Mouse (Mus musculus) erythroblast, adult 5-6 weeks (primary cell): Measurements from ENCODE around the gene Tmem256. TPM values are rescaled to one million over a fixed set of nuclear protein-coding genes. Genes with fewer than 3 reads are reported as not detected.
"Not testable (repeated sequence)": the region's sequence is repeated elsewhere in the genome, so short reads cannot be mapped to it uniquely, and the experiment has no call there.

ENCODE experiments used
- ATAC-seq: replicated peaks from 2 replicates; pipeline ENCODE4 v1.8.0; 2016; ENCODE audit warnings: moderate number of reproducible peaks, mild to moderate bottlenecking, moderate TSS enrichment, inconsistent platforms; ENCODE audit not compliant: poor library complexity, low FRiP score, severe bottlenecking
- total RNA-seq, 2 experiments: library from RNA; stranded (forward) in 1 of 2; stranded (reverse) in 1 of 2; fragments of 150-400 nt in 1 of 2; fragments of 200-764, 138-1000 nt in 1 of 2; gene quantifications; 2 replicates each; pipeline versions ENCODE4 v1.2.3 to v1.2.4; 2015 to 2017; ENCODE audit warnings: low replicate concordance in 2 of 2

Tmem256 gene
- total RNA-seq, 2 experiments from 2014 or later = 57.1 to 218 TPM

DNA sequence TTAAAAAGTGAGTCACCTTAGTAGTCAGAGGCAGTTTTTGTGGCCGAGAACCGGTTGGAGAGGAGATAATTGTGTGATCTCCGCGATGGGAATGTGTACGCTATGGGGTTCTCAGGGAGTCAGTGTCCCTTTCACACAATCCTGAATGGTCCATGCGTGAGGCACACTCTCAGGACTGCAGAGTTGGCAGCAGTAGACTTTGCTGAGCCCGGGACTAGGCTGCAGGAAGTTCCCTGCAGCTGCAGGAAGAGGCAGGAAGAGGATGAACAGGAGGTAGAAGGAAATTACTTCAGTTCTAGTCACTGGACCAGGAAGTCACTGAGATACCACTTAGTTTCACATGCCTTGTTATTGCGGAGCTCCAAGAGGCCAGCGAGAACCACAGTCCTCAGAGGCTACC is 10.8 kb downstream of the Tmem256 start:
- ATAC-seq = no peak

DNA sequence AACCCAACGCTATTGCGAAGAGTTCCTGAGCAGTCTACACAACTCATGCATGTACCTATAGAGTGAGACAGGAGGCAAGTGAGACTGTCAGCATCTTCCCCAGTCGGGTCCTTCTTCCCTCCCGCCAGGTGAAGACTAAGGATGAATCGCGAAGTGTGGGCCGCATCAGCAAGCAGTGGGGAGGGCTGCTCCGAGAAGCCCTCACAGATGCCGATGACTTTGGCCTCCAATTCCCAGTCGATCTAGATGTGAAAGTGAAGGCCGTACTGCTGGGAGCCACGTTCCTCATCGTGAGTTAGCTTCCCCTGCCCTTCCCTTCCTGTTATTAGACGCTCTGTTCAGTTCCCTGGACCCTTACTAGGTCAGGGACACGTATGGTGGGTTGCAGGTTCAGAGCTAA is 11.6 kb downstream of the Tmem256 start:
- ATAC-seq = no peak

DNA sequence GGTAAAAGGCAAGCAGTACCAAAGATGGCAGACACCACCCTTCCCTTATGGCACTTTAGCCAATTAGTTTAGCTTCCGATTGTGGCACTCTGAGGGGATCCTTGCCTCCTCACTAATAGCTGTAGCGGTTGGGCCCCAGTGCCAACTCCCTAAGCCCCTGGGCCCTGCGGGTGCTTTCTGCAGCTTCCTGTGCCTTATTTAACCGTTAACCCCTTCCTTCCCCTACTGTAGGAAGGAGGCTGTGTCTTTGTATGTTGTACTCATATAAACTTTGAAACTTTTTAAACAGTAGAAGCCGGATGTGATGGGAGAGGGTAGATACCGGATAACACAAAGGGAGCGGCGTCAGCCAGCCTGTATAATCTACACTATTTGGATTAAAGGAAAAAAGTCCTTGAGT is 12.4 kb downstream of the Tmem256 start:
- no peak for ATAC-seq

DNA sequence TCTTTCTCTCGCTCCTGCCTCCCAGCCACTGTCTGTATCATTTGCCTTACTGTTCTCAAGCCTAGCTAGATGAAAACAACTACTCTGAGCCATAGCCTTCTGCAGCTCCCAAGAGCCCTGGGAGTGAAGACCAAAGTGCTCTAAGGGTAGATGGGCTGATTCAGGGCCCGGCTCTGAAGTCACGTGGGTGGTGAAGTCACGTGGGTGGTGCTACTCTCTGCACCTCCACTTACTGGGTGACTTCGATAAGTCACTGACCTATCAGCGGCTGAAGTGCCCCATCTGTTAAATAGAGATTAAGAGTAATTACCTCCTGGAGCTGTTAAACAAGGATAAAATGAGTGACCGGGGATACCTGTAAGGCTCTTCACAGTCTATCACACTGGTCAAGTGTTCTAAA is 15.7 kb downstream of the Tmem256 start:
- peak; percentile 83 for ATAC-seq

DNA sequence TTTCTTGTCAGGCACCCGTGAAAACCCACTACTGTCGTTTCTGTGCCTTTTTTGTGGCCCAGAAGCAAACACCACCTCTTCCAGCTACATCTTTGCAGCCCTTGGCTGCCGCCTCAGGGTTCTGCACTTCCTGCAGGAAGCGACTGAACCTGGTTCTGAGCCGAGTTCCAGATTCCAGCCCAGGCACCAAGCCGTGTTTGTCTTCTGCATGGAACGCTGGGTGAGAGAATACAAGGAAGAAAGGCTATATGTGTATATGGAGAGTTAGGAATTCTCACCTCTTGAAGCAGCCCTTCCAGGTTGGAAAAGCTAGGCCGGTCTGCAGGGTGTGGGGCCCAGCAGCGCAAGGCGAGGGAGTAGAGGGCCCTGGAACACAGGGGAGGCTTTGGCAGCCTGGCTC is 16.4 kb downstream of the Tmem256 start:
- 0 out of 2 replicates have a peak, but pooled peaks have one; percentile 9 for ATAC-seq

DNA sequence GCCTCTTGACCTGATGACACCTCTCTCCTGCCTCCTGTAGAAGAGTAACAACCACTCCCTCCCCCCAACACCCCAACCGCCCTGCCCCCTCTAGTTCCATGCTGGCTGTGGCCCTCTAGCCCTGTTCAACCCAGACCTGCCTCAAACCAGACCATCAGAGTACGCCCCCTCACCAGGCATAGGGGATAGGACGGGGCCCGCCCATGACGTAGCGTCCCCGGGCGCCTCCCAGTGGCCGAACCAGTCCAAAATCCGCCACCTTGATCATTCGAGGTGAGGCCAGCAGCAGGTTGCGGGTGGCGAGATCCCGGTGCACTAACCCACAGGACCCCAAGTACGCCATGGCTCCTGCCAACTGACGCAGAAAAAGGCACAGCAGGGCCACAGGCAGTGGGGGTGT is 17.0 kb downstream of the Tmem256 start:
- peak; percentile 60 for ATAC-seq

DNA sequence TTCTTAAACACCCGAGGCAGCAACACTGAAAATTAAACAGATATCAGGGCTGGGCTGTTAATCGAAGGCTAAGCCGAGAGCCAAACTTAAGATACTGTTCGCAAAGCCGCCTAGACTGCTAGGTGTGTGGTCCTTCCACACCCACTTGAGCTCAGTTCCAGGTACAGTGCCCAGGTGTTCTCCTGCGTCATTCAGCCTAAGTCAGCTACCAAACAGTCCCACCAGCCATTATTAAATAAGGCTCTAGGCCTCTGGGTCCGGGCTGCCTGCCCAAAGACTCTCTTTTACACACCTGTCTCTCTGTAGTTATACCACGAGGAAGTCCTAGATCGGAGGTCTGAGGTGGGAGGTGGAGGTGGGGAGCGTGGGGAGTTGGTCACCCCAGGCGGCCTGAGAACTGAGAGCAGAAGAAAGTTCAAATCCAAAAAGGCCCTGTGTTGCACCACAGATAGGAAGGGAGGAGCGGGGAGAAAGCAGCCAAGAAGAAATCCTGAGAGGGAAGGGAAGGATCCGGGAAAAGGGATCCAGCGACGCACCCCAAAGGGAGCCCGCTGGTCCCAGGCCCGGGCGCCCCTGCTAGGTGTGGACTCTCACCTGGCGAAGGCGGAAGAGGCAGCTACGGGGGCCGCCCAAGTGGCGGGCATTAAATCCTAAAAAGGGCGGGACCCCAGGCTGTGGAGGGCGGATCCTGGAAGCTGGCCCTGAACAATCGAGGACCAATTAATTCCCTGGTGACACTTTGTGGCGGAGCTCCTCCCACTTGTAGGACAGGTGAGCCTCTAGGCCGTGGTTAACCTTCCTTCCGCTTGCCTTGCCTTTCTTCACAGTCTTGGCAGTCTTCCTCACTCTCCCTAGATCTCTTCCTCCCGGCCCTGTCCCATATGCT is 20.0 kb downstream of the Tmem256 start, which contains the start of gene Tnk1:
Gene Tnk1 (minus strand): TSS at position 618 of the 886 bp plus-strand sequence.
- no peak for ATAC-seq

DNA sequence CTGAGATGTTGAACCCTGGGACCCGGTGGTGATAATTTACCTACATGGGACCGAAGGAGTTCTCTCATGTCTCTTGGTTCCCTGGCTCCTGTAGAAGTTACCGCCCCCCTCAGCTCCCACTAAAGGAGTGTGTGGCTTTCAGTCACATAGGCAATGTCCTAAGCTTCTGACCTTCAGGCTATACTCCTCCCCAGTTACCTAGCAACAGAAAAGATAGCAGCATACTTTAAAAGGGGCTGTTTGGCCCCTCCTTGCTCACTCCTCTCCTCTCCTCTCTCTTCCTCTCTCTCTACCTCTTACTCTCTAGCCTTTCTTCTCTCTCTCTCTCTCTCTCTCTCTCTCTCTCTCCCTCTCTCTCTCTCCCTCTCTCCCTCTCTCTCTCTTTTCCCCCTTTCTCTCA is 25.4 kb downstream of the Tmem256 start:
- not testable (repeated sequence) for ATAC-seq

DNA sequence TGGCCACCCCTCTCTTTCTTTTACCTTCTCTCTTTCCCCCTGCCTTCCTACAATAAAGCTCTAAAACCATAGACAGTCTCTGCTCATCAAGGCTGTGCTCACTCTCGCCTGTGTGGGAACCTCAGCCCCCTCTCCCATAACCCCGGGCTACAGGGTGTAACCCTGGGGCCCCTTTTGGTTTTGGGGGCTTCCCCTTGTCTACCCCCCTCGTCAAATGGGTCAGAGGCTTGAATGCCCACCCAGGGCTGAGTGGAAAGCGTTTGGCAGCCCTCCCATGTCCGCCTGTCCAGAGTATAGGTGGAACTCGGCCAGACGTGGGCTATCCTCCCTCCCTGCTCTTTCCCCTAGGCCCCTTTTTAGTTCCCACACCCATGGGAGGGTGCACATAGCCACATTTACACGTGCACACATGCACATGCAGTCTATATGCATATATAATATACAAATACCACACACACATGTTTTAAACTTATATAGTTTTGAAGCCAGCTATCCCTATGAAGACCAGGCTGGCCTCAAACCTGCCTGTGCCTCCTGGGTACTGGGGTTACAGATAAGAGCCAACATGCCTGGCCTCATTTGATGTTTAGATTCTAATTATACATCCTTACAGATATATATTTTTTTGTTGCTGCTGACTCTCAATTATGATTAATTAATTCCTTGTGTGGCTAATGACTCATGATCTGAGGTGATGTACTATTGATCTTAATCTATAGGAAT is 26.0 kb downstream of the Tmem256 start:
- ATAC-seq = peak; percentile 54; the same call in 1 of the 2 replicates

DNA sequence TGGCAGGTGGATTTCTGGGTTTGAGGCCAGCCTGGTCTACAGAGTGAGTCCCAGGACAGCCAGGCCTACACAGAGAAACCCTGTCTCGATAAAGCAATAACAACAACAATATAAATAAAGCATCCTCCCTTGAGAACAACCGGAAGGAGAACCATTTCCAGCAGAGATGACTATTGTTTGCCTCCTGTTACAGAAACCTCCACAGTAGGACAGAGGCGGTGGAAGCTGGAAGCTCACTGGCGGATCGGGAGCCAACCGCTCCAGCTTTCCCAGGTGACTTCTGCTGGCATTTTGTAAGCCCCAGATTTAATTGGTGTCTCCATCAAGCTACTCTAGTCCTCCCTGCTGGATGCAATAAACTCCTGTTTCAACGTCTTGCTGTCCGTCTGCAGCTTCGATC is 27.2 kb downstream of the Tmem256 start:
- ATAC-seq = no peak

DNA sequence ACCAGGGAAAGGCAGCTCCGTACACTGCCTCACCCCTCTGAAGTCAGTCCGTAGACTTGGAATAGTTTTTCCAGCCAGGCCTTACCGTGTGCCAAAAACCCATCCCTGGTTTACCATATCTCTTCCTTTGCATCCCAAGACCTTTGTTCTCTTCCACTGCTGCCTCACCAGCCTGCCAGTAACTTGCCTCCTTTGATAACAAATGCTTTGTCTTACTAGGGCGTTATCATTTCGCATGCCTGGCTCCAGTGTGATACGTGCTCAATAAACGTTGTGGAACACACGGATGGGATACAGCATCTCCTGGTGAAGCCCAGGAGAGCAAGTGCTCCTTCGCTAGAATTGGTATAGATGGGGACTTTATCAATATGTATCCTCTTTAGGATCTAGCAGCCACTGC is 29.0 kb downstream of the Tmem256 start:
- no peak for ATAC-seq

DNA sequence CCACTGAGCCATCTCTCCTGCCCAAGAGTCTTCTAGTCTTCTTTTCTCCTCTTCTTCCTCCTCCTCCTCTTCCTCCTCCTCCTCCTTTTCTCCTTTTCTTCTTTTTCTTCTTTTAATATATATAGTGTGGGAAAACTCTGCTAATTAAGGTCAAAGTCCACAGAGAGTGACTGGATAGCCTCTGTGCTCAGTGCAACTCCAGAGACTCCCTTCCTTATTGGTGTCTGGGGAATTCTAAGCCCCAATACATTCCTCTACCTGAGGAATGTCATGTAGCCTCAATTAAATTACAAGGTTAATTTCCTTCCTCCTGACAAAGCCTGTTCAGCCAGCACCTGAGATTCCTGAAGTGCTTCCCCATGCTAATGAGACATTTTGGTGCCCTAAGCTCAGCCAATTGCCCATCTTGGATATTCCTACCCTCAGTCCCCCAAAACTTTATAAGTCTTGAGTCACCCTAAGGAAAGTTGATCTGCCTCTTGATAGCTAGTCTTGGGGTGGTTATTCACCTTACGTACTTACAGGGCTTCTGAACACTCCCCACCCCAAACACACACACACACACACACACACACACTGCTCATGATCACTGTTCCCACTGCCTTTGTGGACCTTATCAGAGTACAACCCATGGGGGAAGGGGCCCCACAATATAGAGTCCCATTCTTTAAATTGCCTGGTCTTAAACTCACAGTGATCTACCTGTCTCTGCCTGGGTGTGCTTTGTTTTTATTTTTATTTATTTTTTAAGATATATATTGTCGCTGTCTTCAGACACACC is 32.2 kb downstream of the Tmem256 start:
- ATAC-seq = no peak

DNA sequence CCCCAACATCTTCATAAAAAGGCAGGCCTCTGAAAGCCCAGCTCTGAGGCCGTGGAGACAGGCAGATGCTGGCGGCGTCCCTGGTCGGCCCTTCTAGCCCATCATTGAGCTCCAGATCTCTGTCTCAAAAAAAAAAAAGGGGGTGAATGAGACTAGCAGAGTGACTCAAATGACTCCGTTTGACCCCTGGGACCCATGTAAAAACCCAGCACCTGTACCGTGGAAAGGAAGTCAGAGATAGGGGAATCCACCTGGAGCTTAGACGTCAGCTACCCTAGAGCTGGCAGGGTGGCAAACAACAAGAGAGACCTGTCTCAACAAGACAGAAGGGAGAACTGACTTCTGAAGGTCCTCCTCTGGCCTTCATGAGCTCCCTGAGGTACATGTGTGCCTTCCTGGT is 33.5 kb downstream of the Tmem256 start:
- no peak for ATAC-seq

DNA sequence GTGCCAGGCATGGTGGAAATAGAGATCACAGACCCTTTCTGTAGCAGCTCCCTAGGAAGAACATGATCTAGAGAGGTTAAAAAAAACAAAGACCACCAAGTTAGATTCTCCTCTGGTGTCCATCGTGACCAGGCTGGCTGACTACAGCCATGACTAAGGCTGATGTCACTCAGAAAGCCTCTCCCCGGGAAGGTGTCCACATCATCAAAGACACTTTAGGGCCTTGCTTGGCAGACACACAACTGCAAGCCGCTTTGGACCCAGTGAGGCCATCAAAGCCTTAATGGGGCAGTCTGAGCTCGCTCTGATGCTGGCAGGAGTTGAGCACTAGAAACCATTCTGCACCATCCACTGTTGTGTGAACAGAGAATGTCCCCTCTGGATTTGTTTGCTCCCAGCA is 34.1 kb downstream of the Tmem256 start:
- no peak for ATAC-seq

DNA sequence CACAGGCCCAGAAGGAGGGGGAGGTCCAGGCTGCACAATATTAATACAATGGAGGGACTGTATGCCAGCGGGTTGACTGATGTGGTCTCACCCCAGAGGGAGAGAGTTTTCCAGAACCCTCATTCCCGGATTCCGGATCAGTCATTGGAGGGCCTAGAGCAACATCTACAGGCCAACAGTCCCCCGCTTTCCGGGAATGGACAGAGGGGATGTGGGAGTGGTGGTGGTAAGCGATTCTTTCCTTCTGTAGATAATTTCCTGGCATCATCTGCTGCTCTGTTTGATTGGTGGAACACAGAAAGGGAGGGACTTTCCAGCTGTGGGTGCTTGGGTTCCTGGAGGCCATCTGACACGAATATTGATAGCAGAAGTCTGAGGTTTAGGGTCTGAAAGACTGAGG is 37.9 kb downstream of the Tmem256 start:
- ATAC-seq = no peak

DNA sequence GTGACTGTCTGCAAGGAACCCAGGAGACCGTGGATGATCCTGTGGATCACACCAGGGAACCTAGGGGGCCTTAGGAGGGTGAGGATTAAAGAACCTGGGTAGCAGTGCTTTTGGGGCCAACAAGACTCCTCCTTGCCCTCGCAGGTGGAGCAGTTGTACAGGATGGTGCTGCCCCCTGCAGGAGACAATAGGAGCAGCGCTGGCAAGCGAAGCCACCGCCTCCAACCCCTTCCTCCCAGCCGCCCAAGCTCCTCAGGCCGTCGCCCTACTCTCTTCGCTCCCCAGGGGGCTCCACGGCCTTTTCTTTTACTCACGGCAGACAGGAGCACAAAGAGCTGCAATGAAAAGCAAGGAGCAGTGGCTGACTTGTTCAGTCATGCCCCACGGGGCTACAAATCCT is 38.6 kb downstream of the Tmem256 start:
- peak; percentile 73 for ATAC-seq

DNA sequence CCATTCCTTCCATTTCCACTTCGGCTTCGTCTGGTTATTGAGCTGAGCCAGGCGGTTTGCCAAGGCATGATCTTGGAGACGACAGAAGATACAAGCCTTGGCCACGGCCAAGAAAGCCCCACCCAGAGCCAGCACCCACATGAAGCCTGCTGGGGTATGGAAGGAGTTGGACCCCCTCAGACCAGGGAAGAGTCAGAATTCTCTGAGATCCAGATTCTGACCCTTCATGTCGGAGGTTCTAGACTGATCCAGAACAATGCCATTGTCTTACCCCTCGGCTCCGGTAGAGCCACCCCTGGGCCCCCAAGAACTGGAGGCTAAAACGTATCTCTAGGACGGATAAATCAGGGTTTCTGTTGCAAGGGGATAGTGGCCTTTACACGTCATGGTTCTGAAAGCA is 39.6 kb downstream of the Tmem256 start, which contains the start of gene Tmem95:
Gene Tmem95 (minus strand): TSS at position 141 of the 400 bp plus-strand sequence.
- ATAC-seq = no peak

DNA sequence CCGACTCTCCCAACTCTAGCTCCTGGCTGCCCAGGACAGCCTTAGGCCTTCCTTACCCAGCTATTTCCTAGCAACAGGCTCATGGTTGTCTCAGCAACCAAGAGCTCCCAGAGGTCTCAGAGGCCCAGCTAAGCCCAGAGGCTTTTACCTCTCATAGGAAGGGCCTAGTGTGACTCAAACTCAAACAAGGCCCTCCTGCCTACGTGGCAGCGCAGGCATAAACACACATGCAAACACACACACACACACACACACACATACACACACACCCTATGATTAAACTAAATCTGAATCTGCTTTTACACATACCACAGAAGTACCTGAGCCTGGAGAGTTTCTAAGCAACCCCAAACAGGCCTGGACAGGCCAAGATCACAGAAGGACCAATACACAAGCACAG is 40.1 kb downstream of the Tmem256 start:
- no peak for ATAC-seq

DNA sequence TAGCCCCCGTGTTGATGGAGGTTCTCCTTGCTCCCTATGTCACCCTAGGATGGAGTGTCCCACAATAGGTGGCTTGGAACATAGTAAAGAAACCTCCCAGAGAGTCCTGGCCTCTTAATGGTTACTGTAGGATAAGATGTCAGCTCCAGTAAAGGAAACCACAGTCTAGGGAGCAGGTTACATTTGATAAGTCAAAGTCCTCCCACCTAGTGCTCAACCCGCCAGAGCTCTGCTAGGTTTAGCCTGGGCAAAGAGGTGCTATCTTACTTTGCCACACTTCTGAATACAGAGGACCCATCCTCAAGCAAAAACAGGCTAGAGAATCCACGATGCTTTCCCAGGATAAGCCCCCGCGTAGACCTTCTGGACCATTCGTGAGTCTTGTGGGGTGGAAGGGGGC is 40.6 kb downstream of the Tmem256 start:
- no peak for ATAC-seq

DNA sequence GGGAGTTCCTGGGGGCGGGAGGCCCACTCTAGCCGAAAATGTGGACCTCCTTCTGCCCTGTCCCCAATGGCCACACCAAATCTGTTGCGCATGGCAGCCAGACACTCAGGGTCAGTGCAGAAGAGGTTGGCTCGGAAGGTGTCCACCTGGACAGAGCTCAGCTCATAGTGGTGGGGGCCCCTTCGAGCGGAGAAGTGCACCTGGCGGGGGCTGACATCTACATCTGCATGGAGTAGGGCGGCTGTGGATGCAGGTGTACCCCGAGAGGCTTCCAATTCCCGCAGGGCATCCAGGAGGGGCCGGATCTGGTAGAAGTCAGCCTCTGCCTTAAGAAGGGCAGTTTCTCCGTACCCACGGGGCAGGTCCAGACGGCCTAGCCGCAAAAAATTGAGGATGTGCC is 41.4 kb downstream of the Tmem256 start:
- no peak for ATAC-seq
